Mouse (Mus musculus) spleen, adult 2 months (tissue): ENCODE measurements at regions not wholly inside any gene's neighbourhood (a gene's known extent, or its start where the extent isn't known, plus 50 kb on each side); places are given as distances from the start of the nearest gene placed in this dataset.

Experiments used
- DNase-seq, 2 experiments: peaks; one replicate each; pipeline versions ENCODE4 v3.0.0 to v3.0.0-alpha.2; 2012 to 2021; ENCODE audit warnings: low spot score in 2 of 2, low read depth in 1 of 2
- H3K27ac ChIP-seq: fragments of 200-500 bp; 2 replicates; pipeline ENCODE4 v1.5.1; 2012; ENCODE audit warnings: low read length, inconsistent platforms; ENCODE audit not compliant: insufficient read depth
- H3K27me3 ChIP-seq: fragments of 200-500 bp; 2 replicates; pipeline ENCODE4 v1.6.1; 2012; ENCODE audit warnings: mild to moderate bottlenecking, moderate library complexity, low read length, inconsistent platforms; ENCODE audit not compliant: control insufficient read depth, insufficient read depth
- H3K36me3 ChIP-seq: fragments of 200-500 bp; 2 replicates; pipeline ENCODE4 v1.6.1; 2012; ENCODE audit warnings: mild to moderate bottlenecking, low read length, inconsistent platforms; ENCODE audit not compliant: control insufficient read depth, insufficient read depth
- H3K4me1 ChIP-seq: fragments of 200-500 bp; 2 replicates; pipeline ENCODE4 v1.6.1; 2011; ENCODE audit warnings: inconsistent platforms; ENCODE audit not compliant: control insufficient read depth, insufficient read depth, insufficient read length
- H3K4me3 ChIP-seq: fragments of 200-500 bp; 2 replicates; pipeline ENCODE4 v1.5.1; 2011; ENCODE audit warnings: mild to moderate bottlenecking, inconsistent platforms; ENCODE audit not compliant: insufficient read depth, insufficient read length; ENCODE audit errors: extremely low read depth
- CTCF ChIP-seq: fragments of 200-500 bp; IDR thresholded peaks from 2 replicates; pipeline ENCODE4 v1.5.1; 2011; ENCODE audit warnings: mild to moderate bottlenecking, inconsistent platforms; ENCODE audit not compliant: insufficient read depth, insufficient read length, insufficient replicate concordance; ENCODE audit errors: extremely low read depth
- POLR2A ChIP-seq: fragments of 200-500 bp; IDR thresholded peaks from 2 replicates; pipeline ENCODE4 v1.6.1; 2011; ENCODE audit warnings: low read depth, low read length, inconsistent platforms
- WGBS: fragments of 180-500 bp; shearing (Covaris S2); methylation state at CpG from one replicate; pipeline ENCODE4 v1.1.7; 2018; 5-methylcytosine and 5-hydroxymethylcytosine counted together

GRCm38 (mm10) chr10:14207051-14207570 is 241.2 kb downstream of the Hivep2 start:
- DNase-seq, result no peak
- Histone ChIP-seq H3K27me3 (no peaks in the 10 kb centered on the region), H3K4me1 (peaks cover 4% of the 10 kb centered on the region), H3K36me3 (no peaks in the 10 kb centered on the region), H3K4me3 (no peak overlapping the region), H3K27ac (no peak overlapping the region)
- WGBS, result 79% methylated on average over 5 of the region's 5 CpGs
- TF ChIP-seq POLR2A, result no peak
- TF ChIP-seq CTCF, result no peak
